Mouse (Mus musculus): Measurements from ENCODE around the gene Sh2b3. TPM values are rescaled to one million over a fixed set of nuclear protein-coding genes. Genes with fewer than 3 reads are reported as not detected.

The Sh2b3 gene
- polyA plus RNA-seq, 1 experiment, result 13.5 TPM

DNA sequence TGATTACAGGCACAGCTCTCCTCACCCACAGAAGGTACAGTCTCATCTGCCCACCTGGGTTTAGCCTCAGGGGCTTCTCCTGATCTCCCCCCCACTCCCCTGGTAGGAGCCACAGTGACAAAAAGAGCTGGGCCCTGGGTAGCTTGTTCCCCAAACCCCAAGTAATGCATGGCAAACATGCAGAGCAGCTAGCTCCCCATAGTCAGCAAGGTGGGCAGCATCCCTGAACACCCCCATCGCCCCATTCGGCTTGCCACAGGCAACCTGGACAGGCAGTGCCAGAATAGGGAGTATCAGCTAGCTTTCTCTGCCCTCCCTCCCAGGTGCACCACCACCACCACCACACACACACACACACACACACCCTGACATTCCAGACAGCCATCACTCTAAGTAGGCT is 4.3 kb downstream of the Sh2b3 start:
- TF ChIP-seq POLR2A (IDR thresholded peaks at IDR 0.05; ENCODE audit: borderline replicate concordance, extremely low read depth, insufficient read depth, insufficient read length, poor library complexity, severe bottlenecking), result no peak
- TF ChIP-seq CTCF (IDR thresholded peaks at IDR 0.05; ENCODE audit: borderline replicate concordance, extremely low read depth, insufficient read depth, insufficient read length), result no peak
- no peak for DNase-seq (ENCODE audit: low read depth)

DNA sequence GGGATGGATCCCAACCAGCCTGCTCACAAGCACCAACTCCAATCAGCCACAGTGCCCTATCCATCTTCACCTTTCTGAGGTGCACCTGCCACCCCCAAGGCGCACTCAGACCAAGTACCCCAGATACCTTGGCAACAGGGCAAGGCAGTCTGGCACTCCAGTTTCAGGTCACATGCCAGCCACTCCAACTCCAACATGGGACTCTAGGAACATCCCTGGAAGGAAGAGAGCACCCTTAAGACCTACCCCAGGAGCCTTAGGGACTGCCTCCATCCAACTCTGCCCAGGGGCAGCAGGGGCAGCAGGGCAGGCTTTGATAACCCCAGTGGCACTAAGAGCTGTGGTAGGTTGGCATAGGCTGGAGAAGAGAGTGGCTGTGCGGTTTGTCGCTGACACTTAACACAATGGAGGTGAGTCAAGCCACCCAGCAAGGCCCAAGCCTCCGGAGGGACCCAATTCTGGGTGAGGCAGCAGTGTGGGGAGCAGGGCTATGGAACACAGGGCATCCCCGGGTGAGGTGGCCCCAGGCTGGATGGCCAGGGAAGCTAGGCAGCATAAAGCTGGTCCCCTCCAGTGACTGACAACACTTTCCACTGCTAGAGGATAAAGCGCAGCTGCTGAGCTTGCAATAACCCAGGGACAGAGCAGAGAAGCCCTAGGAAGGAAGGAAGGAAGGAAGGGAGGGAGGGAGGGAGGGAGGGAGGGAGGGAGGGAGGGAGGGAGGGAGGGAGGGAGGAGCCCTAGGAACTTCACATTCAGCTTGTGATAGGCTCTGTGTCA is 4.9 kb downstream of the Sh2b3 start:
- no peak for DNase-seq (ENCODE audit: low read depth)
- TF ChIP-seq POLR2A (IDR thresholded peaks at IDR 0.05; ENCODE audit: borderline replicate concordance, extremely low read depth, insufficient read depth, insufficient read length, poor library complexity, severe bottlenecking), result no peak
- no peak for TF ChIP-seq CTCF (IDR thresholded peaks at IDR 0.05; ENCODE audit: borderline replicate concordance, extremely low read depth, insufficient read depth, insufficient read length)

DNA sequence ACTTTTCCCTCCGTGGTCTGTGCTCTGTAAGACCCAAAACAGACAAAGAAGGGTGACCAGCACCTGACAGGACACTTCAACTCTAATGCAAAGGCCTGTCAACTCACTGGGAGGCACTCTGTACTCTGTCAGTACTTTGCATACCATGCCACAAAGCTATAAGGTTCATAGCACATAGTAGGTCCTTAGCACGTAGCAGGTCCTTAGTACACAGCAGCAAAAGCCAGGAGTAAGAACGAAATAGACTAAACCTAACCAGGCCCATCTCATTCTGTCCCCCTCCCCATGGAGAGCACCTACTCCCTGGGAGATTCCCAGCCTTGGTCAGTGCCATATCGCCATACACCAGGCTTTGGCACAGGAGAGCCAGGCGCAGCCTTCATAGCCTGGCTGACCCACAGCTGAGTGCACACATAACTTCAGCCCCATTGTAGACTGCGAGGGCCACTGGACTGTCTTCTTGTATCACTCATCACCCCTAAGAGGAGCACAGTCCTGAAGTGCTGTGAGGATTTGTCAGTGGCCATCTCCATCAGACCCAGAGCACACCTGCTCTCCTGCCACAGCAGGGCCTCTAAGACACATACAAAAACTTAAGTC is 6.3 kb downstream of the Sh2b3 start:
- no peak for TF ChIP-seq CTCF (IDR thresholded peaks at IDR 0.05; ENCODE audit: borderline replicate concordance, extremely low read depth, insufficient read depth, insufficient read length)
- no peak for TF ChIP-seq POLR2A (IDR thresholded peaks at IDR 0.05; ENCODE audit: borderline replicate concordance, extremely low read depth, insufficient read depth, insufficient read length, poor library complexity, severe bottlenecking)
- DNase-seq (ENCODE audit: low read depth), result no peak

DNA sequence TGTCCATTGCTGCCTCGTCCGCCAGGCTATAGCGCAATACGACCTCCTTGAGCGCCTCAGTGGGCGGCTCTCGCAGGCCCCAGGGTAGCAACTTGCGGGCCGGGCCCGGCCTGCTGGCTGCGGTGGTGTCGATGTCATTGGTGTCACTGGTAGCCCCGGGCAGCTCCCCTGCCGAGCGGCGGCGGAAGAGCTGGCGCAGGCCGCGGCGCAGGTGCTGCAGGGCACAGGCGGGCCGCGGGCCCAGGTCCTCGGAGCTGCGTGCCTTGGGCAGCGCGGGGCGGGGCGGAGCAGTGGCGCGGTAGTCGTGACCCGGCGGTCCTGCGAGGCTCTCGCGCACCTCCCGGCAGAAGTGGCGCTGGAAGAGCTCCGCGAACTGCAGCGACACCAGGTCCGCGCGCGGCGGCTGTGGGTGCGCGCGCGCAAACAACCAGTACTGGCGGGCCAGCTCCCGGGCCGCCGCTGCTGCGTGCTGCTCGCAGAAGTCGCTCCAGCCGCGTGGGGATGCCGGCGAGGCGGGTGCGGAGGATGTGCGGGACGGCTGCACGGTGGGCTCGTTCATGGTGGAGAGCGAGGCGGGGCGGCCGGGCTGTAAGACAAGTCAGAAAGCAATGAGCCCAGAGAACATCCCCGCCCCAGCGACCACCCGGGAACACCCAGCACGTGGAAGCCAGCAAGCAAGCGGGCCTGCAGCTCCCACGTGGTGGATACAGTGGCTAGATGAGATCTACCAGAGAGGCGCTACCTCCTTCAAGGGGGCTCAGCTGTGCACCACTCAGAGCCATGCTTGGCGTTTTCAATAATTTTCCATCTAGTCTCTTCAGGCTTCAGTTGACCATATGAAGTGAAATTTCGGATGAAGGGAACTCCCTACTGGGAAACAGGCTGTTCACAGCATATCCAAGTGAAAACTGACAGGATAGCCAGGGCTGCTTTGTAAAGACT is 8.7 kb downstream of the Sh2b3 start:
- TF ChIP-seq POLR2A (IDR thresholded peaks at IDR 0.05; ENCODE audit: borderline replicate concordance, extremely low read depth, insufficient read depth, insufficient read length, poor library complexity, severe bottlenecking) (no peak), CTCF (IDR thresholded peaks at IDR 0.05; ENCODE audit: borderline replicate concordance, extremely low read depth, insufficient read depth, insufficient read length) (0 out of 2 replicates have a peak, but pooled peaks have one; percentile 0)
- peak; percentile 72 for DNase-seq (ENCODE audit: low read depth)

DNA sequence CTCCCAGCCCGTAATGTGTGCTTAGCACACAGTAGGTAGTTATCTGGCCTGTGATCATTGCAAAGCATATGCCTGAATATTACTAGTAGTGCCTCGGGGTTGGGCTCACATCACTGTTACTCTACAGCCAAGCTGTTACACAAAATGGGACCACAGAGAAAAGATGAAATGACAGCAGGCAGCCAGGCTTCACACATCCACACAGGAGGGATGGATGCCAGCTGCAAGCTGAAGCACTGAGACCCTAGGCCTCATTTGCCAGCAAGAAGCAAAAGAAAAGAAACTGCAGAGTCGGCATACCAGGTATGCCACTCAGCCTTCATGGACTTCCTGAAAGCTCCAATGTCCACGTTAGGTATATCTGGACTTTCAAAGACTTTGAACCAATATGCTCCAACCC is 9.6 kb downstream of the Sh2b3 start:
- peak; percentile 76 for DNase-seq (ENCODE audit: low read depth)
- TF ChIP-seq POLR2A (IDR thresholded peaks at IDR 0.05; ENCODE audit: borderline replicate concordance, extremely low read depth, insufficient read depth, insufficient read length, poor library complexity, severe bottlenecking) (no peak), CTCF (IDR thresholded peaks at IDR 0.05; ENCODE audit: borderline replicate concordance, extremely low read depth, insufficient read depth, insufficient read length) (no peak)

DNA sequence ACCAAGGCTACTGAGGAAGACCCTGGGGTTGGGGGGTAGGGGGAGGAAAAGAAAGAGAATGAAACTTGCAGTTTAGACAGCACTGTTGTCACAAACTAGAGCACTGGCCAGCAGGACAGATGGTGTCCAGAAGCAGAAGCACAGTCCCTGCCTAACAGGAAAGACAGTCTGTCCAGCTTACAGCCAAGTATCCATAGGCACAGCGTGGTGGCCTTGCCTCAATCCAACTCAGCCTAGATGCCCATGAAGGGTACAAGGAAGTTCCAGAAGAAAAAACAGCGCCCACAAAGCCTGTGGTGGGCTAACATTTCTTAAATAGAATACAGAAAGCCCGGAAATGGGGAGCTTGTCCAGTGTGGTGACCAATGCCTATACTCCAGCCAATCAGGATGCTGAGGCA is 11.8 kb downstream of the Sh2b3 start:
- no peak for DNase-seq (ENCODE audit: low read depth)

DNA sequence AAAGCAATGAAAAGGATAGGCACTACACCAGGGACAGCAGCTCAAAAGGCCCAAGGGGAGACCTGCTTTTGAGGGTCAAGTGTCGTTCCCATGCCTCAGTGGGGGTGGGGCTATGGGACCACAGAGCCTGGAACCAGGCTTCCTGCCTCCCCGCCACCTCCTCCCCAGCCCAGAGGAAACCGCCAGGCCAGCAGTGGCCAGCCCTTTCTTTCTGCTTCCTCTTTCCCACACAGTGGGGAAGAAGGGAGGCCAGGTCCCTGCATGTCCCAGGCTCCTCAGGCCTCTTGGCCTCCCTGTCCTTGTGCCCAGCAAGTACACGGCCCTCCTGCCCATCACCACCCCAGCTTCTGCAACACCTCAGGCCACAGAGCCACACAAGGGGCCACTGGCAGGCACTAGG is 13.3 kb downstream of the Sh2b3 start:
- TF ChIP-seq POLR2A (IDR thresholded peaks at IDR 0.05; ENCODE audit: borderline replicate concordance, extremely low read depth, insufficient read depth, insufficient read length, poor library complexity, severe bottlenecking) (no peak), CTCF (IDR thresholded peaks at IDR 0.05; ENCODE audit: borderline replicate concordance, extremely low read depth, insufficient read depth, insufficient read length) (no peak)
- DNase-seq (ENCODE audit: low read depth), result no peak

More for the DNA sequence above, 11.8 kb downstream of the Sh2b3 start:
- TF ChIP-seq POLR2A (IDR thresholded peaks at IDR 0.05; ENCODE audit: borderline replicate concordance, extremely low read depth, insufficient read depth, insufficient read length, poor library complexity, severe bottlenecking) (no peak), CTCF (IDR thresholded peaks at IDR 0.05; ENCODE audit: borderline replicate concordance, extremely low read depth, insufficient read depth, insufficient read length) (no peak)

DNA sequence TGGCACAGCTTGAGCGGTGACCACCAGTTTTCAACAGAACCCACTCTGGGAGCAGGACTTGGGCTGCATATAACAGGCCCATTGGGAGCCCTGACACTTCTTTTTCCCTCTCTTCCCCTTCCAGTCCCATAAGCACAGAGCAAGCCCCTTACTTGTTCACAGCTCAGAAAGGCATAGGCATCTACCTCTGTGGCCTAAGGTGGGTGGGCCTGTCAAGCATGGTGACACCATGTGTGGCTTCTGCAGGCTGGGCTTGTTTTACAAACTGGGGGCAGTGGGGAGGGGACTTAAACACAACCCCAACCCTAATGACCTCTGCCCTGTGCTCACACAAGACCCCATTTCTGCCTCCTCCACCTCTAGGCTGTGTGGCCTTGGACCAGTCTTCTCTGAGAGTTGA is 13.8 kb downstream of the Sh2b3 start:
- no peak for DNase-seq (ENCODE audit: low read depth)
- no peak for TF ChIP-seq CTCF (IDR thresholded peaks at IDR 0.05; ENCODE audit: borderline replicate concordance, extremely low read depth, insufficient read depth, insufficient read length)
- no peak for TF ChIP-seq POLR2A (IDR thresholded peaks at IDR 0.05; ENCODE audit: borderline replicate concordance, extremely low read depth, insufficient read depth, insufficient read length, poor library complexity, severe bottlenecking)

DNA sequence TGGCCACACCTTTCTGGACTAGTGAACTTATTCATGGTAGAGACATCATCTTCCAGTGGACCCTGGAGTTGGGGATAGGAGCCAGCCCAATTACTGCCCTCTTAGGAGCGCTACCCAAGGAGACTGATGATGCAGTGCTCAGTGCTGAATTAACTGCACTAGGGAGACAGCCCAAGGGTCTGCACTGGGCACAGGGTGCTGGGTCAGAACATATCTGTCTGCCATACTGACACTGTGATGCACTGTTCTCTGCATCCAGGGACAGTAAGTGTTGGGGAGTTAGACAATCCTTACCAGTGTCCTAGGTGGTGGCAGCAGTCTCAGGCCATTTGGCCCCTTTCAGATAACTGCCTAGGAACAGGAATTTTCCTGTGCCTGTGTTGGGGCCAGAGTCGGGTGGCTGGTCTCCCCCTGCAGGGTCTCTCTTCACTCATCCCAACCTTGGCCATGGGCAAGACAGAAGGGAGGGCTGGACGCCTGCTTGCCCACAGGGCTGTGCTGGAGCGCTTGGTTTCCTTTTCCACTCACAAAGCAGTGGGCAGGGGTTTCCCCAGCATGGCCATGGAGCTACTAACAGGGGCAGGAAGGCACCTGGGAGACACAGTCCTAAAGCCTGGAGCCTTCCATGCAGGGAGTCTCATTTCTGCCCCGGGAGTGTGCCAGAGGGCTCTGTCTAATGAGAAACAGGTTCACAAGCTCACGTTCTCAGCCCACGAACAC is 14.5 kb downstream of the Sh2b3 start:
- DNase-seq (ENCODE audit: low read depth), result no peak

DNA sequence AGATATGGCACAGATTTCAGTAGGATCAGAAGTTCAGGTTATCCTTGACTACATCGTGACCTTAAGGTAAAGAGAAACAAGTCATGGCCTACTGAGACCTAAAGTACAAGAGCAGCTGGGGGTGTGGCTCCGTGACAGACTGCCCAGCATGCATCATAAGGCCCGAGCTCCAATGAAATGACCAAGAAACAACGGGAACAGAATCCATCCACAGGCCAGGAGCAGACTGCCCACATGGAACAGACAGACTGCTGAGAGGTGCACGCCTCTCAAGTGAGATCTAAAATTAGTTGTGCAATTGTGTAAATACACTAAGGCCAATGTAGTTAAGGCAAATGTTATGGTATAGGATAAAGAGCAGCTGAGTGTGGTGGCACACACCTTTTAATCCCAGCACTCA is 15.9 kb downstream of the Sh2b3 start:
- TF ChIP-seq POLR2A (IDR thresholded peaks at IDR 0.05; ENCODE audit: borderline replicate concordance, extremely low read depth, insufficient read depth, insufficient read length, poor library complexity, severe bottlenecking) (no peak), CTCF (IDR thresholded peaks at IDR 0.05; ENCODE audit: borderline replicate concordance, extremely low read depth, insufficient read depth, insufficient read length) (no peak)
- DNase-seq (ENCODE audit: low read depth), result no peak

More for the DNA sequence above, 14.5 kb downstream of the Sh2b3 start:
- TF ChIP-seq CTCF (IDR thresholded peaks at IDR 0.05; ENCODE audit: borderline replicate concordance, extremely low read depth, insufficient read depth, insufficient read length) (no peak), POLR2A (IDR thresholded peaks at IDR 0.05; ENCODE audit: borderline replicate concordance, extremely low read depth, insufficient read depth, insufficient read length, poor library complexity, severe bottlenecking) (no peak)

Data from brain, embryonic 14.5 days (tissue).